Mouse (Mus musculus): ENCODE results near the gene Amph. TPM values are rescaled to one million over a fixed set of nuclear protein-coding genes. Genes with fewer than 3 reads are reported as not detected.

The Amph gene
- total and polyA plus RNA-seq, 3 experiments = not detected

GRCm38 (mm10) chr13:18949029-18949350 lies 985 bp downstream of the Amph start:
- no peaks in the 10 kb centered on the region for H3K9me3 ChIP-seq (replicated peaks; ENCODE audit: low read length)
- H3K4me1 ChIP-seq (ENCODE audit: control insufficient read depth in 1 of 2, insufficient read depth in 2 of 2) = peaks cover 0 to 5% of the 10 kb centered on the region in 2 experiments; a peak in 1 of 4 replicates
- no peaks in the 10 kb centered on the region for H3K36me3 ChIP-seq (replicated peaks in 1 of 2; ENCODE audit: control insufficient read depth in 1 of 2, insufficient read depth in 1 of 2, low read length in 1 of 2)
- in situ Hi-C loops (cut with MboI; ENCODE audit: low pct_ligation_motif_present, low pct_unique_long_range_greater_than_20kb, low sequenced_read_pairs) = no loop called here
- dilution Hi-C loops (cut with MboI; ENCODE audit: extremely low pct_ligation_motif_present, extremely low pct_unique_long_range_greater_than_20kb, low sequenced_read_pairs) = no loop called here
- no peak overlapping the region for H3K9ac ChIP-seq (ENCODE audit: insufficient read depth, low read depth)
- no peaks in the 10 kb centered on the region for H3K79me2 ChIP-seq (replicated peaks; ENCODE audit: control insufficient read depth, extremely low read depth, insufficient read depth, poor library complexity, severe bottlenecking)
- no peak for DNase-seq (ENCODE audit: extremely low read depth)
- no peak overlapping the region for H3K27ac ChIP-seq (ENCODE audit: insufficient read depth, low read depth)
- no peak overlapping the region for H3K4me3 ChIP-seq (replicated peaks in 1 of 3; ENCODE audit: low read depth in 2 of 3, low read length in 2 of 3, poor library complexity in 1 of 3)
- TF ChIP-seq ZC3H11A (IDR thresholded peaks at IDR 0.05; ENCODE audit: low read depth, low read length) (no peak), JUND (conservative IDR thresholded peaks at IDR 0.05; ENCODE audit: low read depth, low read length) (no peak), USF2 (conservative IDR thresholded peaks at IDR 0.05; ENCODE audit: low read depth, low read length) (no peak)
- no peak overlapping the region for H3K4me2 ChIP-seq (ENCODE audit: insufficient read depth, low read depth, poor library complexity, severe bottlenecking)
- no peaks in the 10 kb centered on the region for H3K27me3 ChIP-seq (replicated peaks)

DNA sequence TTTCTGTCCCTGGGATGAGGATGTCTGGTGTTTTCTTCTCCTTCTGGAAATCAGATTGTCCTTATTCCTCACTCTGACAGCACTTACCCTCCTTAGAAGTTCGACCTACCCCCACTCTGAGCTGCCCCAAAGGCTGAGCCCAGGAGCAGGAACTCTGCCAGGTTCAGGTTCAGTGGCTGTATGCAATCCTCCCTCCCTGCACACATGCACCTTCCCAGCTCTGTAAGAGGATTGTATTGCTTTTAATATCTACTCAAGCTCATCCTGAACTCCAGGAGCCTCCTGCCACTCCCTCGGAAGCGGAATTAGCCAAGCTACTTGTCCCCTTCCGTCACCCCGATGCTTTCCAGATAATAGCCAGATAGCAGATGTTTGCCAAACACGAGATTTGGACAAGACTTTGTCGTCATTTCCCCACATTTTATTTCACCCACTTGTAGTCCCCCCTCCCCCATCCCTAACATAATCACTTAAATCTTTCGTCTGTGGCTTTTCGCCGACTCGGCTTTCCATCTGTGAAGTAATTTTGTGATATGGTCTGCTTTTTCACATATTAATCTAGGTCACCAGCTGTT lies 1.7 kb downstream of the Amph start:
- in situ Hi-C loops (cut with MboI; ENCODE audit: low pct_ligation_motif_present, low pct_unique_long_range_greater_than_20kb, low sequenced_read_pairs) (no loop called here), dilution Hi-C loops (cut with MboI; ENCODE audit: extremely low pct_ligation_motif_present, extremely low pct_unique_long_range_greater_than_20kb, low sequenced_read_pairs) (no loop called here)
- Histone ChIP-seq H3K4me3 (replicated peaks in 1 of 3; ENCODE audit: low read depth in 2 of 3, low read length in 2 of 3, poor library complexity in 1 of 3) (no peak overlapping the region), H3K79me2 (replicated peaks; ENCODE audit: control insufficient read depth, extremely low read depth, insufficient read depth, poor library complexity, severe bottlenecking) (no peaks in the 10 kb centered on the region), H3K36me3 (replicated peaks in 1 of 2; ENCODE audit: control insufficient read depth in 1 of 2, insufficient read depth in 1 of 2, low read length in 1 of 2) (no peaks in the 10 kb centered on the region), H3K4me2 (ENCODE audit: insufficient read depth, low read depth, poor library complexity, severe bottlenecking) (no peak overlapping the region), H3K9ac (ENCODE audit: insufficient read depth, low read depth) (no peak overlapping the region), H3K9me3 (replicated peaks; ENCODE audit: low read length) (no peaks in the 10 kb centered on the region), H3K27me3 (replicated peaks) (no peaks in the 10 kb centered on the region), H3K27ac (ENCODE audit: insufficient read depth, low read depth) (no peak overlapping the region), H3K4me1 (ENCODE audit: control insufficient read depth in 1 of 2, insufficient read depth in 2 of 2) (peaks cover 0 to 5% of the 10 kb centered on the region in 2 experiments; a peak in 1 of 4 replicates)
- TF ChIP-seq USF1 (IDR thresholded peaks at IDR 0.05; ENCODE audit: low read depth, low read length) (no peak), TBP (conservative IDR thresholded peaks at IDR 0.05; ENCODE audit: low read depth, low read length) (no peak), IRF4 (IDR thresholded peaks at IDR 0.05; ENCODE audit: low read depth, low read length) (no peak), ZNF384 (IDR thresholded peaks at IDR 0.05; ENCODE audit: low read depth, low read length) (no peak), MAX (IDR thresholded peaks at IDR 0.05; ENCODE audit: low read length) (no peak), ZC3H11A (IDR thresholded peaks at IDR 0.05; ENCODE audit: low read depth, low read length) (no peak), EP300 (IDR thresholded peaks at IDR 0.05; ENCODE audit: low read length) (no peak), UBTF (IDR thresholded peaks at IDR 0.05; ENCODE audit: low read depth, low read length) (no peak), RAD21 (IDR thresholded peaks at IDR 0.05; ENCODE audit: low read depth, low read length) (no peak), MYC (IDR thresholded peaks at IDR 0.05; ENCODE audit: low read depth, low read length) (no peak), HCFC1 (IDR thresholded peaks at IDR 0.05; ENCODE audit: low read depth, low read length) (no peak), BHLHE40 (IDR thresholded peaks at IDR 0.05; ENCODE audit: low read depth, low read length) (no peak), ELF1 (IDR thresholded peaks at IDR 0.05; ENCODE audit: low read depth, low read length) (no peak), ZMIZ1 (IDR thresholded peaks at IDR 0.05; ENCODE audit: low read depth, low read length) (no peak), TCF12 (IDR thresholded peaks at IDR 0.05; ENCODE audit: low read depth, low read length) (no peak), RCOR1 (conservative IDR thresholded peaks at IDR 0.05; ENCODE audit: low read depth, low read length) (no peak), CHD1 (IDR thresholded peaks at IDR 0.05; ENCODE audit: low read depth, low read length) (no peak), E2F4 (IDR thresholded peaks at IDR 0.05; ENCODE audit: insufficient replicate concordance, low read depth, low read length) (no peak), NRF1 (IDR thresholded peaks at IDR 0.05; ENCODE audit: low read depth, low read length) (no peak), ZKSCAN1 (IDR thresholded peaks at IDR 0.05; ENCODE audit: borderline replicate concordance, low read depth, low read length) (no peak)
- DNase-seq (ENCODE audit: extremely low read depth) = no peak
